Mouse (Mus musculus) left cerebral cortex, adult 8-10 months (tissue): Measurements from ENCODE around the gene Vmn1r72. TPM values are rescaled to one million over a fixed set of nuclear protein-coding genes. Genes with fewer than 3 reads are reported as not detected.
A peak's percentile ranks its signal among the peaks of the same experiment; 100 is the strongest.
"Not testable (repeated sequence)": the region's sequence is repeated elsewhere in the genome, so short reads cannot be mapped to it uniquely, and the experiment has no call there.

Experiments
- DNase-seq, 2 experiments: peaks; one replicate each; pipeline ENCODE4 v3.0.0; 2022; ENCODE audit warnings: low spot score in 2 of 2
- total RNA-seq, 4 experiments: library from RNA; stranded (reverse); gene quantifications; 2 replicates each; pipeline ENCODE4 v1.2.4; 2022

The Vmn1r72 gene
- not detected for total RNA-seq

DNA sequence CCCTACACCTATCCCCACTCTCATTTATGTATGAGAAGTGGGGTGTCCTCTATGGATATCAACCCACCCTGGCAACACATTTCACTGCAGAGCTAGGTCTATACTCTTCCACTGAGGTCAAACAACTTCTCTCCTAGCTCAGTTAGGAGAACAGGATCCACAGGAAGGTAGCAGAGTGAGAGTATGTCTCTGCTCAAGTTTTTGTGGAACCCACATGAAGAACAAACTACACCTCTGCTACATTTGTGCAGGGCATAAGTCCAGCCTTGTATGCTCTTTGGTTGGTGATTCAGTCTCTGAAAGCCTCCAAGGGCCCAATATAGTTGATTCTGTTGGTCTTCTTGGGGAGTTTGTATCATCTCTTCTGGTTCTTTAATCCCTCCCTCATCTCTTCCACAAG lies at the start of gene Vmn1r72:
Gene Vmn1r72, minus strand, starts transcription at position 101 of the 400 bp plus-strand sequence.
- DNase-seq: not testable (repeated sequence)

DNA sequence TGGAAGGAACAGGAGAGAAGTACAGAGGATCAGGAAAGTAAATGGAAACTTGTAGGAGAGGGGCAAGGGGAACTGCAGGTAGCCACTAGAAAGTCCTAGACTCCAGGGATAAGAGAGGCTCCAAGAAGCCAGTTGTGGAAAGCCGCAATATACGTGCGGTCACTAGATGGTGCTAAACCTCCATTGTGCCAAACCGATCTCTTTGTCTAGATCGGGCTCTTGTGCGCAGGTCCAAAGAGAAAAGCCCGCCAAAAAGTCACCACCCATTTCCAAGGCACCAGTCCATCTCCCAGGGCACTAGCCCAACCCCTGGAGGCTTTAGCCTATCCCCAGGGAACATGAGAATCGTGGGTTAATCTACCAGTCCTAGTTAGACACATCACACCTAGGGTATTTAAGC lies 62.9 kb downstream of the Vmn1r72 start:
- peak in 1 of 2 experiments; percentile 1 for DNase-seq

Other genes with a start within 250 kb of the Vmn1r72 start
- not detected for gene Zscan4-ps2, start 165.8 kb downstream of the Vmn1r72 start, total RNA-seq
- gene Zscan4-ps3, start 70.8 kb downstream of the Vmn1r72 start, total RNA-seq: not detected
- gene Vmn1r73, start 50.1 kb upstream of the Vmn1r72 start, total RNA-seq: not detected
- not detected for gene Vmn1r74, start 153.8 kb upstream of the Vmn1r72 start, total RNA-seq
- not detected for gene Vmn1r75, start 194.5 kb upstream of the Vmn1r72 start, total RNA-seq